Mouse (Mus musculus) spleen, postnatal 14 days (tissue): Measurements from ENCODE around the gene Wfdc13.

Source experiments
- DNase-seq, 2 experiments: peaks; one replicate each; pipeline ENCODE4 v3.0.0; 2021 to 2022; ENCODE audit warnings: low spot score in 2 of 2

The Wfdc13 gene

DNA sequence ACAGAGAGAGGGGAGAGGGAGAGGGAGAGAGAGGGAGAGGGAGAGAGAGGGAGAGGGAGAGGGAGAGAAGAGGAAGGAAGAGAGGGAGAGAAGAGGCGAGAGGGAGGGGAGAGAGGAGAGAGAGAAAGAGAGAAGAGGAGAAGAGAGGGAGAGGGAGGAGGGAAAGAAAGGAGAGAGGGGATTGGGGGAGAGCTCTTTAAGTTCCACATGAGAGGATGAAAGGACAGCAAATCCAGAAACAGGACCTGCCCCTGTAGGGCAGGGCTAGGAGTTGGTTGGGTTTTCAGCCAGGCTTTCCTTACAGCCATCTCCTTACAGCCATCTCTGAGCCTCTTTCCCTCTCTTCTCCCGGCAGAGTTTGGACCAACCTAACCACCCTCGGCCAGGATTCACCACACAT lies at the start of gene Wfdc13:
Wfdc13 (plus strand) TSS at position 301 of the 400 bp plus-strand sequence.
- DNase-seq = no peak

DNA sequence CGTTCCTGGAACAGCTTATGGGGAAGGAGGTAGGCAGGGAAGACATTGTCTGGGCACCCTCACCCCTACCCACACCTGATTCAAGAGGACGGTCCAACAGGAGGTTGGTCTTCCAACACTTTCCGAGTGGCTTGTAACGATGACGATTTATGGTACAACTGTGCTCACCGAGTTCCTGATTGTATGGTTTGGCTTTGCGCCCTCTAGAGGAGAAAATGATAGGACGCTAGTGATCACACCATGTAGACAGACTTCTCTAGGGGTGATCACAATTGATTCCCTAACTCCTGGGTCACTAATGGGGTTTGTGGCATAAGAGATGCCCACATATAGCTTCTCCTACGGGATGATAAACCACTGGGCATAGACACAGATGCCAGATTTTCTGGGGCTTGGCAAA lies 49.6 kb upstream of the Wfdc13 start:
- DNase-seq = no peak

DNA sequence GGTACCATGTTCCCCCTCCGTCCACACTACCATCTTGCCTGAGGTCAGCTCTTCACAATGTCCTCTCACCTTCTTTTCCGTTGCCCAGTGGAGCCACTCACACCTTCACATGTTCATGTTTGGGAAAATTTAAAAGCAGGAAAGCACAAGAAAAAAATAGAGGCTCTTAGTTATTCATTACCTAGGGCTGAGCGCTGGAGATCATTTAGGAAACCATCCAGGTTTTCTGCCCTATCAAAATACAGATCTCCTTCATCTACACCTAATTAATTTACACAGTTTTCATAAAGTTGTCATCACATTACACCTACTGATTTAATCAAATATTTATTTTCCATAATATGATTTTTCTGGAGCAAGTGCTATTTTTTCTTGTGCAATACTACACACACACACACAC lies 46.2 kb upstream of the Wfdc13 start, which contains the start of gene Wfdc16:
Wfdc16 (minus strand) TSS at position 101 of the 400 bp plus-strand sequence.
- DNase-seq = no peak

DNA sequence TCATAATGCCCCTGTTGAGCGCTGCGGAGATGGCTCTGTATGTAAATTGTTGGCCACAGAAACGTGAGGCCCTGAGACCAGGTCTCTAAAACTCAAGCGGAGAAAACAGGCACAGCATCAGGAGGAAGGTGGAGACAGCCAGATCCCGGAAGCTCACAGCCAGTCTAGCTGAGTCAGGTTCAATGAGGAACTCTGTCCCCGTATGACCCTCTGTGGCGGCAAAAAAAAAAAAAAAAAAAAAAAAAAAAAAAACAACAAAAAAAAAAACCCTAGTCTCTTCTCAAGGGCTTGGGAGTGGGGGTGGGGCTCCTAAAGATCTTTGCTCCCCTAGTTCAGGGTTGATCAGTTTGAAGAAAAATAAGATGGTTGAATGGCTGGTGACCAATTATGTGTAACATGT lies 43.8 kb upstream of the Wfdc13 start:
- no peak for DNase-seq

DNA sequence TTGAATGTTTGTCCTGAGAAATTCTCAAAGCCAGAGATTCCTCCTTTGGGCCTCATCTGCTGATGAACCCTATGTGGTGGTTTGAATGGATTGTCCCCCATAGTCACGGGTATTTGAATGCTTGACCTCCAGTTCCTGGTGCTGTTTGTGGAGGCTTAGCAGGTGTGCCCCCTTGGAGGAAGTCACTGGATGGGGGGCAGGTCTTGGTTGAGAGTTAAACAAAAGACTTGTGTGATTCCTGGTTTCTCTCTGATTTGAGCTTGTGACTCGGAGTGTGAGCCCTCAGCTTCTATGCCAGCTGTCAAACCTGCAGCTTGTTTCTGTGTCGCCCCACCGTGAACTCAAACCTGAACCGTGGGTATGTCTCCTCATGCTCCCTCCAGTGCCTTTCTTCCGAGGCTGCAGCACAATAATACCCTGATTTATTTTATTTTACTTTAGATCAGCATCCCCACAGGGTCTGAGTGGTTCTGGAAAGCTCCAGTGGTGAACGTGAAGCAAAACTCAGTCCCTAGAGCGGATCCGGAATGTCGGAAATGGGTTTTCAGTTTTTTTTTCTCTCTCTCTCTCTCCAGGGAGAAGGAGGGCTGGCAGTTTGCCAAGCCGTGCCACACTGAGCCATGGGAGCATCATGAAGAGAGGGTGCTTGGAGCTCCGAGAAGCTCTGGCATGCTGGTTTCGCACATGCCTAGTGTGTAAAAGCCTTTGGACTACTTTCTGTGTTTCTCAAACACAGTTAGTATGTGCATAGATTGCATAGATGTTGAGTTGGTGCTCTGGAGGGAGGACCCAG lies 42.8 kb upstream of the Wfdc13 start:
- DNase-seq = no peak

DNA sequence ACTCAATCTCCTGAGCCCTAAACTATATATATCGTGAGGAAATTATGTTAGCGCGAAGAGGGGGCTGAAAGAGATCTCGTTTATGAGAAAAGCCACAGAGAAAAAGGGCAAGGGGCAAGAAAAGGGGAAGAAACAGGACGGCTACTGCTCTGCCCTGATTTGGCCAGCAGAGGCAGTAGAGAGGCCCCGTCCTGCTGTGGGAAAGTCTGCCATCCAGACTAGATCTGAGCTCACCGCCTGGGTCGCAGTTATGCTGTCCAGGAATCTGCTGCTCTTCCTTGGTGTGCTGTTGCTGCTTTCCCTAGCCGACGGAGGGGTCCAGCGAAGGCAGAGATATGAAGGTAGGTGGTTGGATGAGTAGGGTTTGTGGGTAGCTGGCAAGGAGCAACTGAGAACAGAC lies 29.0 kb upstream of the Wfdc13 start, which contains the start of gene Wfdc10:
Wfdc10 (plus strand) TSS at position 189 of the 400 bp plus-strand sequence.
- peak; percentile 17 to 44 for DNase-seq

DNA sequence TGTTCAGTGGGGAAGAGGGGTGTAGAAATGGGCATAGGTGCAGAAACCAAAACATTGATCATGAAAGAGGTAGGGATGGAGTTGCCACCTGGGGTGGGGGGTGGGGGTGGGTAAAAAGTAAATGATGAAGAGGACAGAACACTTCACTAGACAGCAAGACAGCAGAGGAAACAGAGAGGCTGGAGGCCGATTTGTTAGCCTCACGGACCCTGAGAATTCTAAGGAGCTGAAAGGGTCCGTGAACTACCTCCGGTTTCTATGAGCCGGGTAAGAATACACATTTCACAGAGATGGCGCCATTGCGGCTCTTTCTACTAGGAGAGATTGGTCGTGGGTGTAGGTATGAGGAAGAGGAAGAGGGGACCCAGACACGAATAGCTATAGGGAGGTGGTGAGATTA lies 28.4 kb upstream of the Wfdc13 start, which contains the start of gene Wfdc9:
Wfdc9 (minus strand) TSS at position 101 of the 400 bp plus-strand sequence.
- no peak for DNase-seq

DNA sequence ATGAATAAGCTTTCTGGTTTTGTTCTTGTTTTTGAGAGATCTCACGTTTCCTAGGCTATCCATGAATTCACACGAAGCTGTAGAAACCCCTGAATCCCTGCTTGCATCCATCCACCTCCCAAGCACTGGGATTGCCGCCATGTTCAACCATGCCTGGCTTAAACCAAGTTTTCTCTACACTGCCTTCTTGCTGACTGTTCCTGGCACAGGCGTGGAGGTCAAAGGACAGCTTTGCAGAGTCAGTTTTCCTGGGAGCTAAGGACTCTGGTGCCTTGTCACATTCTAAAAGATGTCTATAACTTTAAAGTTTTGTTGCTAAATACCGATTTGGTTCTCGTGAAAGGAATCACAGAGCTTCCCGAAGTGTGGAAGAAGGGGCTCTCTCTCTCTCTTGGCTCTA lies 20.1 kb upstream of the Wfdc13 start:
- no peak for DNase-seq

DNA sequence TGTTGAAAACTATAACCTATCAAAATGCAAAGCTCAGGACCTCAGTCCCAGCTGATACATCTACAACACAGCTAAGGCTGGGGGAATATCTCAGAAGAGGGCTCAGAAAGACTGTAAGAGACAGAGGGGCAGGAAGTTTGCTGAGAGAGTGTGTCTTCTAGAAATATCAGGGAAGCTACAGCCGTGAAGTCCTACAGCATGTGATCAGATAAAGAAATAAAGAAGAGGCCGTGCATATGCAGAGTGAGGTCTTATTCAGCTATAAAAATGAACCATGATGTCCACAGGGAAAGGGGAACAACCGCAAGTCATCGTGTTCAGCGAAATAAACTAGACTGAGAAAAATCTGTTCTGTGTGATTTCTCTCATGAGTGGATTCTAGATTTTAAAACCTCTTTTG lies 14.6 kb upstream of the Wfdc13 start:
- no peak for DNase-seq

DNA sequence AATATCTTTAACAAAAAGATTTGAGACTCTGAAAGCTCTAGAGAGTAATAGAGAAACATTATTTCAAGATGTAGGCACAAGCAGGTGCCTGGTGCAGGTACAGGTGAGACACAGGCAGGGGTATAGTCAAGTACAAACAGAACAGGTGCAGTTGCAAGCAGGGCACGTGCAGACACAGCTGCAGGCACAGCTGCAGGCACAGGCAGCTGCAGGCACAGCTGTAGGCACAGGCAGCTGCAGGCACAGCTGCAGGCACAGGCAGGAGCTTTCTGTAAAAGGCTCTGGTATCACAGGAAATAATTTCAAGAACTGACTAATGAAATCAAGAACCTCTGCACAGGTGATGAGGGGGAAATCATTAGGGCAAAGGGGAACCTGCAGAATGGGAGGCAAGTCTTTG lies 14.0 kb upstream of the Wfdc13 start:
- no peak for DNase-seq

DNA sequence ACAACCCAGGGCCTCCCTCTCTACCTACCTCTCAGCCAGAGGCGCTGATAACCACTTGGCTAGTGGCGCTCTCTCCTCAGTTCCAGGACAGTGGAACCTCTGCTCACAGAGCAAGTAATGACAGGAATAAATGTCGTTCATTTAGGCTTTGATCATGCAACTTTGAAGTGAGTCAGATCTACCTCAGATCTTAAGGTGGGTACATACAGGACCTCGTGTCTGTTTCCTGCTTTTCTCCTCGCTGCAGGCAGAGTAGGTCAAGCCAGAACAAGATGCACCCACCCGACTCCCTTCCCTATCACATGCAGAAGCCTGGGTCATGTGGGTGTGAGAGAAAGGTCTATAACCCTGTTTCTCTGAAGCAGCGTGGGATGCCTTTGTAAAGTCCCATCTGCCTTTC lies 10.9 kb upstream of the Wfdc13 start, which contains the start of gene Wfdc11:
Wfdc11 (minus strand) TSS at position 101 of the 400 bp plus-strand sequence.
- DNase-seq = no peak

DNA sequence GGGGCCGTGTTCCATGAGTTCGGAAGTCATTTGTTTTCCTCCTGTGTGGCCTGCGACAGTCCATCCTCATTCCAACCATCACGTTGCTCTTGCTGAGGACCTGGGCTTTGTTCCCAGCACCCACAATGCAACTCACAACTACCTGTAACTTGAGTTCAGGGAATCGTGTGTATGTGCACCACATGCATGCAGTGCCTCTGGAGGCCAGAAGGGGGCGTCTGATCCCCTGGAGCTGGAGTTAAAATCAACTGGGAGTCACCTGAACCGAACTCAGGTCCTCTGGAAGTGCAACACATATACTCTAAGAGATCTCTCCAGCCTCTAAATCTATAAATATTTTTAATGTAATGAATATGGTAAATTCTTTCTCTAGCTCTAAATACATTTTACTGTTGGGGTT lies 8.8 kb upstream of the Wfdc13 start:
- DNase-seq = no peak

DNA sequence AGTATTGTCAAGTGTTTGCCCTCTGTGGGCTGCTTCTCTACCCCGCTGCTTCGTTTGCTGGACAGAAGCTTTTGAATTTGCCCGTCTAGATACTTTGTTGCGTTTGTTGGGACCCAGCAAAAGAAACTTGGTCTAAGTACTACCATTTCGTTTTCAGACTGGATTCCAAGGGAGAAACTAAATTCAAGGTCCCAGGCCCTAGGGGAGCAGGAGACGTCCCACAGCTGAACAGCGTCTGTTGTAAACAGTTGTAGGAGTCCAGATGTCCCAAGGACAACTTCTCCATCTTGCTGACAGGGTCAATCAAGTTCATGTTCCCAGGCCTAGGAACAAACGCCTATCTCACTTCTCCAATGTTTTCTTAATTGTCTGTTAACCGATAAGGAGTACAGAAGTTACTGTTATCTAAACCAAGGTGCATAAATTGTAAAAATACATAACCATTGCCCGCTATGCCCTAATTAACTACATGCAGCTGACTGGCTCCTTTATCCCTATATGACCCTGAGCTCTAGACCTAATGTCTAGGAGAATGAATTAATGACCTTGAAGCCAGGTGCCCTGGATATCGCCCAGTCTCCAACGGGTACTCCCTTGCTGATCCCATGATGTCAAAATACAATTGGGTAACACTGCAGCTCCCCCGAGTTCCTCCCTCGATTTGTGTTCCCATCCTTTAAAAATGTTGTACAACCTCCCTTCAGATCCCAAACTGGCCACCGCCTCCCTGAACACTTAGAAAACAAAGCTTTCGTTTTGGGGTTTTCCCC lies 7.8 kb upstream of the Wfdc13 start:
- no peak for DNase-seq

DNA sequence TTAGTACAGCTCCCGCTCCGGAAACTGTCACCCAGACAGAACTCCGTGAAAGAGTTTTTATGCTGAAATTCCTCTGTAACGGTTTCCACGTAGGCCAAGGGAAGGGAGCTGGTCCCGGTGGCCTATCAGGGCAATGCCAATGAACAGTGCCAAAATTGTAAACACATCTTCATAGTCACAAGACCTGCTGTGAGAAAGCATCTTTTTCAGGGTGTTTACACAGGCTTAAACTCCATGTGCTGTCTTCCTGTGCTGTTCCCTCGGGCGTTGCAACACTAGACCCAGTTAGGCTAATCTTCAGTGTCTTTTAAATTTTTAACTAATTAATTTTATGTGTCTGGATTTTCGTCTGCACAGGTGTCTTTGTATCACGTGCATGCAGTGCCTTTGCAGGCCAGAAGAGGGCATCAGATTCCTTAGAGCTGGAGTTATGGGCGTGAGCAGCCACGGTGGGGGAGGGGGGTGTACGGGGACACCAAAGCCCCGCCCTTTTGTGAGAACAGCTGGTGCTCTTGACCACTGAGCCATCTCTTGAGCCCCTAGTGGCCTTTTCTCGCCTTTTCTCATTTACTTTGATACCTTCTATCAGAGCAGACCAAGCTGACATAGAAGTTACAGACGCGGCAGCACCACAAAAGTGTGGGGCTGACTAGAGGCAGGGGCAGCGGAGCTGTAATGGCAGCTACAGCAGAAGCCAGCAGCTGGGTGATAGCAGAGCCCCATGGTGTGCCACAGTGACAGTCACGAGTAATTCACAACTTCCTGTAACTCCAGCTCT lies 5.9 kb upstream of the Wfdc13 start:
- peak; percentile 53 to 69 for DNase-seq

DNA sequence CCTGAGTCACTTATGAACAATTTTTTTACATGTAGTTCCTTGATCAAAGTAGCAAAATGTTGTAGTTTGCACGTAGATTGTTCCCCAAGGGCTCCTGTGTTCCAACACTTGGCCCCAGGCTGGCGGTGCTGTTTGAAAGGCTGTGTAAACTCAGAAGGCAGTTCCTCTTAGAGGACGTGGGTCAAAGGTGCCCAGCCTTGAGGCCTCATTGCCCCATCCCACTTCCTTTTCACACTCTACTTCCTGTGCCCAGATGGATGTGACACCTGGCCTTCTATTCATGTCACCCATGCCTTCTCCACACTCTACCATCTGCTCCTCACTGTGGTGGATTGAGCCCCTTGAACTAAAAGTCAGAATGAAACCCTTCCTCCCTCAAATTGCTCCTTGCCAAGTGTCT lies 5.0 kb upstream of the Wfdc13 start:
- no peak for DNase-seq

DNA sequence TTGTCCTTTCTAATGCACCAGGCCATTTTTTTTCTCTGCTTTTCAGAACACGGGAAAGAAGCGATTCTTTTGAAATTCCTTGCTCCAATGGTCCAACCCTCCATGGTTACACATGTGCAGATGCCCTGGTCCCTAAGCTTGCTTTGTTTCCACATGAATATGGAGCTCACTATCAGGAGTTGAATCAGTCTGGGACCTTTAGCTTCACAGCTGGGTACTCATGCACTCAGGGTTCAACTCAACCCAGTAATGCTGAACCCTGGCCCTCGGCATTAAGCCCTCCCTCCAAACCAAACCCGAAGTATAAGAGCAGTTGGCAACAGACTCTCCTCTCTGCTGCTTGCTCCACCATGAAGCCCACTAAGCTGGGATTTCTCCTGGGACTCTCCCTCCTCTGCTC lies 13.3 kb downstream of the Wfdc13 start, which contains the start of gene Spint4:
Spint4 (plus strand) TSS at position 301 of the 400 bp plus-strand sequence.
- DNase-seq = no peak

DNA sequence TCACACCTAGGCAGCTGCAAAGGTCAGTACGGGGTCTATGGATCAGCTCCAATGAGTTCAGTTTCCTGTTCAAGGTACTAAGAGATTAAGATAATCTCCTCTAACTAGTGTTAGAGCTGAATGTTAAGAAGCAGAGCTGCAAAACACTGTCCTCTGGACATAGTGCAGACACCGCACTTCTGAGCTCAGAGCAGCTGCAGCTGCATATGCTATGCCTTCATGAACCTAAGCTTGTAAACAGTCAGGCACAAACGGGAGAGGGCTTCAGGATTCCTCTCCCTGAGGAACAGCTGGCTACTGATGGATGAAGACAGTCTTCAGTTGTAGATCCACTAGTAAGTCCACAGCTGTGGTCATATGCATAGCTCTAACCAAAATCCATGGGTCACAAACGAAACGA lies 16.1 kb downstream of the Wfdc13 start:
- DNase-seq = no peak

DNA sequence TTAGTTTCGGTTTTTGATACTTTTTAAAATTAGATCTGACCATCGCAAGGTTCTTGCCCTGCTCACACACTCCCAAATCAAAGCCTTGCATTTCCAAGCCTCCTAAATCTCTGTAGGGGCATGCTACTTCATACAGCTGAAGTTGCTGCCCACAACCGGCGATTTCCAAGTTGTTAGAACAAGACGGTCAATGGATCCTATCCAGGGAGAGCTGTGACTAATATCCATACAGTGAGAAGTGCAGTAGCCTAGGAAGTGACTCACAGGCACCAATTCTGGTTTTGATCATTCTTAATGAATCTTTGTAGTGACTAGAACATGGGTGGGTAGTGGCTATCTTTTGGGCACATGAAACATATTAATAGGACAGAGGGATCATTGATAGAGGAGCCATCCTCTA lies 16.9 kb downstream of the Wfdc13 start:
- DNase-seq = no peak

DNA sequence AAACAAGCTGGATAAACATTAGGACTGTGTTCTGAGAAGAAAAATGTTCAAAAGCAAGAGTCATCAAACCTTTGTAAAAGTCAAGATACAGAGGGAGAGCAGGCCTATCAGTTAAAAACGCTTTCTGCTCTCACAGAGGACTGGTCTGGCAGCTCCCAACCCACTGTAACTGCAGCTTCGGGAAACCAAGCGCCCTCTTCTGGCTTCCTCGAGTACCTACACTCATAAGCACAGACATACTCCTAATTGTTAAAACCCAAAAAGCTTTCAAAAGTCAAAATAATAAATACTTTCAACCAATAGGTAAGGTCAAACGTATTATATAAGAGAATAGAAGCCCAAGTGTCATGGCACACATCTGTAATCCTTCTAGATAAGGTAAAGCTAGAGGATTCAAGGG lies 19.3 kb downstream of the Wfdc13 start:
- no peak for DNase-seq

DNA sequence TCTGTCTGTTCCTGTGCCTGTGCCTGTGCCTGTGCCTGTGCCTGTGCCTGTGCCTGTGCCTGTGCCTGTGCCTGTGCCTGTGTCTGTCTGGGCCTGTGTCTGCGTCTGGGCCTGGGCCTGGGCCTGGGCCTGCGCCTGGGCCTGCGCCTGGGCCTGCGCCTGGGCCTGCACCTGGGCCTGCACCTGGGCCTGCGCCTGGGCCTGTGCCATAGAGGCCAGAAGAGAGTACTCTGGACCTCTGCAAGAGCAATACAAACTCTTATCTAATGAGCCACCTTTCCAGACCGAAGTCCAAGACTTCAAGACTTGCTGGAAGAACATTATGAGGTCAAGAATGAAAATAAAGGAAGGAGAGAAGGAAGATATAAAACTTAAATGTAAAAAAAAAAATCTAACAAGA lies 20.4 kb downstream of the Wfdc13 start:
- no peak for DNase-seq

DNA sequence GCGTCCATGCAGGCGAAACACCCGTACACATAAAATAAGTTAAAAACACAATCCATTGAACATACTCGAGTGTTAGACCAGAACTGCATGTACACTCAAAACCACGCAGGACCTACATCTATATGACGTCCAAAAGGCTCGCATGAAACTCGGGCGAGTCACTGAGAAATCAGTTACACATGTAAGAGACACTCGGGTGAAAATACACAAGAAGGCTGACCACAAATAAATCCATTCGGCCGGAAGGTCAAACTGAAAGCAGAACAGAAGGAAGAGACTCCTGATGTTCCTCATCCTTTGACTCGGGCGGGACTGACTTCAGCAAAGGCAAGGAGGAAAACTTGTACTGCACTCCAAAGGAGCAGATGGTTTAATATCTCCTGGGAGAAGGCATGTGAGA lies 21.1 kb downstream of the Wfdc13 start:
- no peak for DNase-seq

DNA sequence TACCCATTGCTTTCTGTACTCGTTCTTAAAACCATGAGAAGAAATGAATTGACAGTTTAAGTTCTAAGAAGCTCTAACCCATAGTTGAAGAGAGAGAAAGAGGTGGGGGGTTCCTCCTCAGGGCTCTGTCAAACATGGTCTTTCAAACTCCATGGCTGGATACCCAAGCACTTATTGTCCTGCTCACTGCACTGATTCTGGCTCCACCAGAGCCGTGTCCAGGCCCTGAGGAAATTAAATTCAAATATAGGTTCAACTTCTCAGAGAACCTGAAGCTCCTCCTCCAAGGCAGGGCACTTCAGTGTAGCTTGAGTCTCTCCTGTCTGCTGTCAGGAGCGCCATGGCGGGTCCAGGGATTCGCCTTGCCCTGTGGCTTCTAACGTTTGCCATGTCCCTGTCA lies 30.1 kb downstream of the Wfdc13 start, which contains the start of gene Spint5:
Spint5 (plus strand) TSS at position 301 of the 400 bp plus-strand sequence.
- no peak for DNase-seq
